Mouse (Mus musculus): ENCODE measurements around the gene Phf11c. TPM values are rescaled to one million over a fixed set of nuclear protein-coding genes. Genes with fewer than 3 reads are reported as not detected.

The Phf11c gene
- polyA plus RNA-seq (2014; fragmentation: Illumina TruSeq; extraction: RNeasy Lipid Tissue Mini Kit (QIAGEN cat#74804); ENCODE audit: low read depth, low replicate concordance): 5.5 TPM

DNA sequence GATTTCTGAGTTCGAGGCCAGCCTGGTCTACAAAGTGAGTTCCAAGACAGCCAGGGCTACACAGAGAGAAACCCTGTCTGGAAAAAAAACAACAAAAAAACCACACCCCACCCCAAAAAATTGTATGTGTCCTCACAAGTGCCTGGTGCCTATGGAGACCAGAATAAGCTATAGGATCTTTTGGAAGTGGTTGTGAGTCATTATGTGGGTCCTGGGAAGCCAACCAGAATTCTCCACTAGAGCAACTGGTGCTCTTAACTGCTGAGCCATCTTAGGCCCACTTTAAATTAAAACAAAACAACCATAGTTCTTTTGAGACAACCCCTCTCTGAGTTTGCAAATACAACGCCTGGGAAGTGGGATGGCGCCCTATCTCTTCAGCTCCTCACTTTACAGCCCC, at the start of gene Phf11c:
Phf11c (minus strand) TSS at position 101 of the 400 bp plus-strand sequence.

GRCm38 (mm10) chr14:59440558-59441471, 45.6 kb upstream of the Phf11c start, which contains the start of the genes Setdb2 and Cab39l:
TSS of gene Setdb2 (minus strand) at chr14:59440884.
TSS of gene Cab39l (plus strand) at chr14:59440972.

DNA sequence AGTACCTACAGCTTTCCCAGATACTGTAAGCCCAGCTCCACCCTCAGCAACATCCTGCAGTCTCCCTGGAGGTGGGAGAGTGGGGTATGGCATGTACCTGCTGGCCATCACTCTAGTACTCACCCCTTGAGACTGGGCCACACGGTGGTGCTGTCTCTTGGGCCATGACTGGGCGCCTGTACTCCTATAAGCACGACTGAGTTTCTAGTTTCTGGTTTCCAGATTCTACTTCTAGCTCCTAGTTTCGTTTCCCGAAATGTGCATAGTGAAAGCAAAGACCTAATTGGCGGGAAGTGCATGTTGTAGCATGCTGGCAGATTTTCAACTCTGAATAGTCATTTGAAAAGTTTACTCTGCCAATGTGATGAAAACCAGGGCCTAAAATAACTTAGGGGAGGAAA, 29.9 kb downstream of the Phf11c start, which contains the start of gene Phf11d:
Phf11d (minus strand) TSS at position 227 of the 401 bp plus-strand sequence.

GRCm38 (mm10) chr14:59341189-59341588, 54.0 kb downstream of the Phf11c start, which contains the start of gene Phf11b:
TSS of gene Phf11b (minus strand) at chr14:59341351.

Other genes with a start within 250 kb of the Phf11c start
- 663 TPM for gene Gm5142, start 216.6 kb downstream of the Phf11c start, polyA plus RNA-seq (2014; fragmentation: Illumina TruSeq; extraction: RNeasy Lipid Tissue Mini Kit (QIAGEN cat#74804); ENCODE audit: low read depth, low replicate concordance)
- 12.7 TPM for gene Rcbtb1, start 194.2 kb downstream of the Phf11c start, polyA plus RNA-seq (2014; fragmentation: Illumina TruSeq; extraction: RNeasy Lipid Tissue Mini Kit (QIAGEN cat#74804); ENCODE audit: low read depth, low replicate concordance)
- gene Gm6904, start 135.2 kb downstream of the Phf11c start, polyA plus RNA-seq (2014; fragmentation: Illumina TruSeq; extraction: RNeasy Lipid Tissue Mini Kit (QIAGEN cat#74804); ENCODE audit: low read depth, low replicate concordance): not detected
- gene Phf11a, start 97.9 kb downstream of the Phf11c start, polyA plus RNA-seq (2014; fragmentation: Illumina TruSeq; extraction: RNeasy Lipid Tissue Mini Kit (QIAGEN cat#74804); ENCODE audit: low read depth, low replicate concordance): not detected
- 0.48 TPM for gene Phf11b, start 54.0 kb downstream of the Phf11c start, polyA plus RNA-seq (2014; fragmentation: Illumina TruSeq; extraction: RNeasy Lipid Tissue Mini Kit (QIAGEN cat#74804); ENCODE audit: low read depth, low replicate concordance)
- 3.7 TPM for gene Phf11d, start 29.9 kb downstream of the Phf11c start, polyA plus RNA-seq (2014; fragmentation: Illumina TruSeq; extraction: RNeasy Lipid Tissue Mini Kit (QIAGEN cat#74804); ENCODE audit: low read depth, low replicate concordance)
- gene Setdb2, start 45.5 kb upstream of the Phf11c start, polyA plus RNA-seq (2014; fragmentation: Illumina TruSeq; extraction: RNeasy Lipid Tissue Mini Kit (QIAGEN cat#74804); ENCODE audit: low read depth, low replicate concordance): 34.7 TPM
- 184 TPM for gene Cab39l, start 45.6 kb upstream of the Phf11c start, polyA plus RNA-seq (2014; fragmentation: Illumina TruSeq; extraction: RNeasy Lipid Tissue Mini Kit (QIAGEN cat#74804); ENCODE audit: low read depth, low replicate concordance)
- 36.3 TPM for gene Cdadc1, start 202.6 kb upstream of the Phf11c start, polyA plus RNA-seq (2014; fragmentation: Illumina TruSeq; extraction: RNeasy Lipid Tissue Mini Kit (QIAGEN cat#74804); ENCODE audit: low read depth, low replicate concordance)
- gene Shisa2, start 229.9 kb upstream of the Phf11c start, polyA plus RNA-seq (2014; fragmentation: Illumina TruSeq; extraction: RNeasy Lipid Tissue Mini Kit (QIAGEN cat#74804); ENCODE audit: low read depth, low replicate concordance): 2.0 TPM